Mouse (Mus musculus) megakaryocyte, embryonic 14.5 days (primary cell): ENCODE results near the gene Gpc3. TPM values are rescaled to one million over a fixed set of nuclear protein-coding genes. Genes with fewer than 3 reads are reported as not detected.

Experiments
- H3K27me3 ChIP-seq: replicated peaks from 2 replicates; pipeline ENCODE3; 2012; ENCODE audit warnings: inconsistent platforms
- H3K36me3 ChIP-seq: replicated peaks from 2 replicates; pipeline ENCODE3; 2012; ENCODE audit warnings: low read length, inconsistent platforms, mixed read lengths
- H3K4me1 ChIP-seq: 2 replicates; pipeline ENCODE4 v1.6.1; 2012; ENCODE audit warnings: inconsistent platforms
- H3K4me3 ChIP-seq: replicated peaks from 2 replicates; pipeline ENCODE3; 2012; ENCODE audit warnings: moderate library complexity, mild to moderate bottlenecking, inconsistent platforms
- H3K9me3 ChIP-seq: 2 replicates; pipeline ENCODE4 v1.6.1; 2012; ENCODE audit warnings: inconsistent platforms
- FLI1 ChIP-seq: IDR thresholded peaks from 2 replicates; pipeline ENCODE4 v1.6.1; 2012; ENCODE audit warnings: low read length, inconsistent platforms, mixed read lengths
- GATA1 ChIP-seq: IDR thresholded peaks from 3 replicates; pipeline ENCODE4 v1.6.1; 2012; ENCODE audit warnings: mixed read lengths, low read length, inconsistent platforms, borderline replicate concordance
- polyA plus RNA-seq: library from polyadenylated mRNA; stranded (reverse); fragments of >175 nt; gene quantifications from 2 replicates; pipeline ENCODE4 v1.2.3, GENCODE M21; 2012; ENCODE audit warnings: low replicate concordance; ENCODE audit not compliant: insufficient read depth

Gene Gpc3
- polyA plus RNA-seq, 1 experiment = 0.36 TPM

DNA sequence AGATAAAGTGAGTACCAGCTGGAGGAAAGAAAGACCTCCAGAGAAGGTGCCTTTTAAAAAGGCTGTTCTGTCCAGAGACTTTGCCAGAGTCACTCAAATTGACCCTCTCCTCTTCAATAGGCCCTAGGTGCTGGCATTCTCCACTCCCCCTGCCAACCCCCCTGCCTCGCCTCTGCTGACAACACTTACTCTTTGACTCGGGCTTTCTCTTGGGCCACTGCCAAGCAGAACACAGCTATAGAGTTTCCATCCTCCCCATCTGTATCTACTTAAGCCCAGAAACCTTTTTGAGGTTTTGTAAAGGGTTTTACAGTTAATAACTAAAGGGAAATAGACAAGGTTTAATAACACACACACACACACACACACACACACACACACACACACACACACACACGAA lies 99.2 kb downstream of the Gpc3 start:
- Histone ChIP-seq H3K4me1 (no peaks in the 10 kb centered on the region), H3K36me3 (no peaks in the 10 kb centered on the region), H3K9me3 (no peaks in the 10 kb centered on the region), H3K4me3 (no peak overlapping the region), H3K27me3 (peaks cover 6% of the 10 kb centered on the region)
- no peak for TF ChIP-seq GATA1
- TF ChIP-seq FLI1 = no peak

DNA sequence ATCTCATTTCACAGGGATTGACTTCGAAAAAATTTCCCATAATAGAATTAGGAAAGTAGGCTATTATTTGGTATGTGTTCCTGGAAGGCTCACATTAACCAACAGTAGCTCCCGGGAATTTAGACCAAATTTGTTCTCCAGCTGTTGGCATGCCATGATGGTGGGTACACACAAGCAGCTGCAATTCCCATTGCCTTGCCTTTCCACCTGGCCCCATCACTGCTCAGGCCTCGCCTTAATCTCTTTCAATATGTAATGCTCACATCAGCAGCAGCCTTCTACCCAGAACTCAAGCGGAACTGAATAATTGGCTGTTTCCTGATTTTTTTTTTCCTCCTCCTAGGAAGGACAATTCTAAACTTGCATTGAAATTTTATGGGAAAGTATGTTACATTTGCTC lies 102.6 kb downstream of the Gpc3 start:
- Histone ChIP-seq H3K36me3 (no peaks in the 10 kb centered on the region), H3K9me3 (no peaks in the 10 kb centered on the region), H3K4me1 (no peaks in the 10 kb centered on the region), H3K27me3 (peaks cover 6% of the 10 kb centered on the region), H3K4me3 (no peak overlapping the region)
- TF ChIP-seq GATA1 (no peak), FLI1 (no peak)

DNA sequence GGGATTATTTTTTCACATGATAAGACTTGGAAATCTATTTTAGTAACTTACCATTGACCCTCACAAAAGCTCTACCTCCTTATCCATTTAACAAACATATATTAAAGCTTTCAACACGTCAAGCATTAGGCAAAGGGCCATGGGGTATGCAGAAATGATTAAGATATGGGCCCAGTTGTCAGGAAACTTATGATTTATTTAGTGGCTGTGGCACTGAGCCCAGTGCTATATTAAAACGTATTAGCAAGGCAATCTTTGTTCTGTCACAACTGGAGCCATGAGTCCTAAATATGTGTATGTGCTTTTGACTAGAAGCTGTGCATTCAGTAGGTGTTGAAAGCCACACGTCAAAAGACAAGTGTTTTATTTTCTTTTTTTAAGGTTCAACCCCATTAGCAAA lies 109.9 kb downstream of the Gpc3 start:
- Histone ChIP-seq H3K27me3 (peaks cover 6% of the 10 kb centered on the region), H3K36me3 (no peaks in the 10 kb centered on the region), H3K4me3 (no peak overlapping the region), H3K4me1 (no peaks in the 10 kb centered on the region), H3K9me3 (no peaks in the 10 kb centered on the region)
- no peak for TF ChIP-seq GATA1
- no peak for TF ChIP-seq FLI1

GRCm38 (mm10) chrX:52489461-52489860 lies 124.3 kb downstream of the Gpc3 start:
- H3K4me1 ChIP-seq = no peaks in the 10 kb centered on the region
- TF ChIP-seq GATA1 (no peak), FLI1 (no peak)
- H3K27me3 ChIP-seq = no peaks in the 10 kb centered on the region
- no peaks in the 10 kb centered on the region for H3K9me3 ChIP-seq
- H3K4me3 ChIP-seq = no peak overlapping the region
- H3K36me3 ChIP-seq = no peaks in the 10 kb centered on the region

DNA sequence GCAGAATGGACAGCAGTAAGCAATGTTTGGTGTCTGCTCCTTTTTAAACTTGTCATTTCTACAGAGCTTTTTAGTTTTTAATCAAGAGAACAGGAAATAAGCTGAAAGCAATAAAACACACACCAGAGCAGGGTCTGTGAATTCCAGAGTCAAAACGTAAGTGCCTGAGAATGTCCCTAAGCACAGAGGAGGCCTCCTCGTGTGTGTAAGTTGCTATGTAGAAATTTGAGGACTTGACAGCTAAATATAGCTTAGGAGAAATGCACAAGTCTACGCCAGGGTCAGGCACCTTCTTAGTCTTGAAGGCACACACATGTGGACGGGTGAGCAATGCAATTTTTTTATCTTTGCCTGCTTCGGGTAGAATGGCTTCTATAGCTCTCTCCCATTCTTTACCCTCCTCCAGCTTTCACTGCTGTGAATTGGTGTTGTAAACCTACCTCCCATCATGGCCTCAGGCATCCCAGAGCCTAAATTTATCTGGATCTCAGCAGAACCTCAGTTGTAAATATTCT lies 158.6 kb downstream of the Gpc3 start:
- Histone ChIP-seq H3K4me3 (no peak overlapping the region), H3K9me3 (no peaks in the 10 kb centered on the region)
- TF ChIP-seq FLI1 (no peak), GATA1 (no peak)

GRCm38 (mm10) chrX:52453445-52454182 lies 160.1 kb downstream of the Gpc3 start:
- Histone ChIP-seq H3K9me3 (no peaks in the 10 kb centered on the region), H3K4me1 (no peaks in the 10 kb centered on the region), H3K4me3 (no peak overlapping the region), H3K27me3 (peaks cover 7% of the 10 kb centered on the region), H3K36me3 (no peaks in the 10 kb centered on the region)
- no peak for TF ChIP-seq GATA1
- TF ChIP-seq FLI1 = no peak

More for the DNA sequence above, 158.6 kb downstream of the Gpc3 start:
- H3K36me3 ChIP-seq = no peaks in the 10 kb centered on the region
- H3K27me3 ChIP-seq = peaks cover 7% of the 10 kb centered on the region
- H3K4me1 ChIP-seq = no peaks in the 10 kb centered on the region

- H3K9me3 ChIP-seq = no peaks in the 10 kb centered on the region
- no peaks in the 10 kb centered on the region for H3K4me1 ChIP-seq
- H3K27me3 ChIP-seq = peaks cover 7% of the 10 kb centered on the region
- no peak overlapping the region for H3K4me3 ChIP-seq
- no peaks in the 10 kb centered on the region for H3K36me3 ChIP-seq
- no peak for TF ChIP-seq GATA1
- TF ChIP-seq FLI1 = no peak
Observed at GRCm38 (mm10) chrX:52449177-52449576, 164.6 kb downstream of the Gpc3 start.

- Histone ChIP-seq H3K36me3 (no peaks in the 10 kb centered on the region), H3K9me3 (no peaks in the 10 kb centered on the region), H3K4me3 (no peak overlapping the region), H3K27me3 (peaks cover 7% of the 10 kb centered on the region), H3K4me1 (no peaks in the 10 kb centered on the region)
- TF ChIP-seq FLI1 = no peak
- TF ChIP-seq GATA1 = no peak
Observed at GRCm38 (mm10) chrX:52448496-52448895, 165.3 kb downstream of the Gpc3 start.

- Histone ChIP-seq H3K4me1 (no peaks in the 10 kb centered on the region), H3K36me3 (no peaks in the 10 kb centered on the region), H3K4me3 (no peak overlapping the region), H3K27me3 (peaks cover 7% of the 10 kb centered on the region), H3K9me3 (no peaks in the 10 kb centered on the region)
- TF ChIP-seq GATA1 (no peak), FLI1 (no peak)
Observed at GRCm38 (mm10) chrX:52446530-52446929, 167.2 kb downstream of the Gpc3 start.

GRCm38 (mm10) chrX:52444977-52445376 lies 168.8 kb downstream of the Gpc3 start:
- Histone ChIP-seq H3K4me3 (no peak overlapping the region), H3K9me3 (no peaks in the 10 kb centered on the region), H3K36me3 (no peaks in the 10 kb centered on the region), H3K4me1 (no peaks in the 10 kb centered on the region), H3K27me3 (peaks cover 4% of the 10 kb centered on the region)
- TF ChIP-seq GATA1 (no peak), FLI1 (no peak)
